Mouse (Mus musculus) liver, embryonic 15.5 days (tissue): ENCODE results near the gene Zscan4e. TPM values are rescaled to one million over a fixed set of nuclear protein-coding genes. Genes with fewer than 3 reads are reported as not detected.
"Not testable (repeated sequence)": the region's sequence is repeated elsewhere in the genome, so short reads cannot be mapped to it uniquely, and the experiment has no call there.

Experiments
- ATAC-seq: fragments of 200-750 bp; cut with Nextera tagmentation; 2 replicates; pipeline ENCODE4 v1.8.0; 2017; ENCODE audit warnings: moderate number of reproducible peaks, mild to moderate bottlenecking, moderate library complexity; ENCODE audit not compliant: insufficient read depth
- H3K27ac ChIP-seq: fragments of 300-500 bp; sonication (generic); replicated peaks from 2 replicates; pipeline ENCODE4 v1.5.1; 2015; ENCODE audit warnings: mild to moderate bottlenecking, inconsistent platforms
- H3K27me3 ChIP-seq: fragments of 300-500 bp; sonication (generic); 2 replicates; pipeline ENCODE4 v1.6.1; 2015; ENCODE audit warnings: mild to moderate bottlenecking, inconsistent platforms
- H3K36me3 ChIP-seq: fragments of 300-500 bp; sonication (generic); replicated peaks from 2 replicates; pipeline ENCODE4 v1.6.1; 2015; ENCODE audit warnings: moderate library complexity, mild to moderate bottlenecking, inconsistent platforms
- H3K4me1 ChIP-seq: fragments of 300-500 bp; sonication (generic); replicated peaks from 2 replicates; pipeline ENCODE4 v1.6.1; 2015; ENCODE audit warnings: inconsistent platforms
- H3K4me2 ChIP-seq: fragments of 300-500 bp; sonication (generic); 2 replicates; pipeline ENCODE4 v1.6.1; 2015; ENCODE audit warnings: moderate library complexity, mild to moderate bottlenecking, inconsistent platforms
- H3K4me3 ChIP-seq: fragments of 300-500 bp; sonication (generic); replicated peaks from 2 replicates; pipeline ENCODE4 v1.5.1; 2015; ENCODE audit warnings: mild to moderate bottlenecking, inconsistent platforms
- H3K9ac ChIP-seq: fragments of 300-500 bp; sonication (generic); 2 replicates; pipeline ENCODE4 v1.6.1; 2015; ENCODE audit warnings: moderate library complexity, mild to moderate bottlenecking, inconsistent platforms
- H3K9me3 ChIP-seq: fragments of 300-500 bp; sonication (generic); replicated peaks from 2 replicates; pipeline ENCODE4 v1.6.1; 2016; ENCODE audit warnings: inconsistent platforms
- microRNA-seq: library from miRNA; unstranded; fragments of <30 nt; microRNA quantifications from one replicate; pipeline ENCODE4, GENCODE M21; 2016
- polyA plus RNA-seq: library from polyadenylated mRNA; unstranded; fragments of >200 nt; fragmentation: Nextera tagmentation; extraction: Ambion mirVana; gene quantifications from 2 replicates; pipeline ENCODE4 v1.2.1, GENCODE M21; 2015

Gene Zscan4e
- not detected in 2 replicates for polyA plus RNA-seq

- H3K4me1 ChIP-seq, H3K36me3 ChIP-seq, H3K4me2 ChIP-seq, ATAC-seq, H3K27me3 ChIP-seq, H3K9me3 ChIP-seq, H3K27ac ChIP-seq, H3K9ac ChIP-seq, H3K4me3 ChIP-seq: not testable (repeated sequence)
Measured at GRCm38 (mm10) chr7:11310582-11310981, at the start of gene Zscan4e. Gene Zscan4e (minus strand): TSS chr7:11310682.

Small RNAs within 50 kb of the gene (microRNA-seq; reads per million reads assigned to microRNA genes)
- gene Gm23087 (not detected), gene Gm26248 (not detected)

Other genes with a start within 250 kb of the Zscan4e start
- gene Zscan4-ps1, start 241.0 kb downstream of the Zscan4e start, polyA plus RNA-seq: not detected in 2 replicates
- gene Zscan4d, start 144.5 kb downstream of the Zscan4e start, polyA plus RNA-seq: not detected in 2 replicates
- gene Zscan4f, start 87.2 kb upstream of the Zscan4e start, polyA plus RNA-seq: not detected in 2 replicates
- not detected in 2 replicates for gene Zscan4-ps2, start 203.6 kb upstream of the Zscan4e start, polyA plus RNA-seq